Mouse (Mus musculus): ENCODE measurements around the gene Gm42906. TPM values are rescaled to one million over a fixed set of nuclear protein-coding genes. Genes with fewer than 3 reads are reported as not detected.

The Gm42906 gene
- polyA plus RNA-seq, 1 experiment from 2014 or later: not detected

DNA sequence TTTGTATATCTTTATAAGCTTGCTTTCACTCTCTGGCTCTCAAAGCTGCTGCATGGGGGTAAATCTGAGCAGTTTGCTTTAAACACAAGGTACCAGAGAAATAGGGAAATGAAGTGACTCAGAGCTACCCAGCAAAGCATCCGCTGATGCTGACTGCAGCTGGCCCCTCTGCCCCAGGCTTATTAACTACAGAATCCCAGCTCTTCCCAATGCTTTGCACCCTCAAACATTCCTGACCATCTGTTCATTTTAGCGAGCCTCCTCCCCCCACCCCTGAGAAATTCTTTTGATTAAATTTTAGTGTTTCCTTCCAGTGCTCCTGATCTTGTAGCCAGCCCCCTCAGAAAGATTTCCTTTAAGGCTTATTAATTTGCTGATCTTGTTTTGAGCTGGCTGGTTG, 24.4 kb downstream of the Gm42906 start:
- Histone ChIP-seq H3K36me3 (ENCODE audit: control insufficient read depth, insufficient read depth, low read length) (no peaks in the 10 kb centered on the region), H3K9ac (ENCODE audit: low read depth, low read length) (no peak overlapping the region), H3K27ac (ENCODE audit: low read depth, low read length) (no peak overlapping the region), H3K27me3 (ENCODE audit: control insufficient read depth, insufficient read depth, low read length) (no peaks in the 10 kb centered on the region), H3K4me1 (replicated peaks; ENCODE audit: control insufficient read depth, insufficient read depth, low read length) (no peaks in the 10 kb centered on the region; the same call in 1 of the 2 replicates), H3K4me2 (replicated peaks; ENCODE audit: low read depth, low read length) (no peak overlapping the region), H3K4me3 (ENCODE audit: low read depth, low read length) (no peak overlapping the region), H3K9me3 (ENCODE audit: control insufficient read depth, low read length) (no peaks in the 10 kb centered on the region)
- ATAC-seq (ENCODE audit: low FRiP score) (no peak), DNase-seq (ENCODE audit: low spot score) (no peak)
- 67% methylated on average over 2 of the region's 2 CpGs for WGBS

DNA sequence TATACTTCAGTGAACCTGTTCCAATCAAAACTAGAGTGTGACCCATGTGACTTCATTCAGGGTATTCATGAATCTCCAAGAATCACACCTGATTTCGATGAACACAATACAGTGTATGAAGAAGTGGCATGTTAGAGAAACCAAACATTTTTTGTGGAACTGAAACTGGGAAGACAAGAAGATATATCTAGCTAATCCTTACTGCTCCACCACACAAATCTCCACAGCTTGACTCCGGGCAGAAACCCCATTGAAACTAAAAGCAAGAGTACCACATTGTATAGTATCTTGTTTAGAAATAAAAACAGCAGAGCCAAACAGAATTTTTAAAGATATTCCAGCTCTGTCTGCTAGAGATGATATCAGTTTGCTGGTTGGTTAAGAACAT, 27.4 kb downstream of the Gm42906 start:
- DNase-seq (ENCODE audit: low spot score): no peak
- Histone ChIP-seq H3K4me1 (replicated peaks; ENCODE audit: control insufficient read depth, insufficient read depth, low read length) (no peaks in the 10 kb centered on the region), H3K27ac (ENCODE audit: low read depth, low read length) (no peak overlapping the region), H3K4me2 (replicated peaks; ENCODE audit: low read depth, low read length) (no peak overlapping the region), H3K9me3 (ENCODE audit: control insufficient read depth, low read length) (no peaks in the 10 kb centered on the region), H3K36me3 (ENCODE audit: control insufficient read depth, insufficient read depth, low read length) (no peaks in the 10 kb centered on the region), H3K4me3 (ENCODE audit: low read depth, low read length) (no peak overlapping the region), H3K9ac (ENCODE audit: low read depth, low read length) (no peak overlapping the region), H3K27me3 (ENCODE audit: control insufficient read depth, insufficient read depth, low read length) (no peaks in the 10 kb centered on the region)
- WGBS: 86% methylated on average over 2 of the region's 2 CpGs
- ATAC-seq (ENCODE audit: low FRiP score): no peak

DNA sequence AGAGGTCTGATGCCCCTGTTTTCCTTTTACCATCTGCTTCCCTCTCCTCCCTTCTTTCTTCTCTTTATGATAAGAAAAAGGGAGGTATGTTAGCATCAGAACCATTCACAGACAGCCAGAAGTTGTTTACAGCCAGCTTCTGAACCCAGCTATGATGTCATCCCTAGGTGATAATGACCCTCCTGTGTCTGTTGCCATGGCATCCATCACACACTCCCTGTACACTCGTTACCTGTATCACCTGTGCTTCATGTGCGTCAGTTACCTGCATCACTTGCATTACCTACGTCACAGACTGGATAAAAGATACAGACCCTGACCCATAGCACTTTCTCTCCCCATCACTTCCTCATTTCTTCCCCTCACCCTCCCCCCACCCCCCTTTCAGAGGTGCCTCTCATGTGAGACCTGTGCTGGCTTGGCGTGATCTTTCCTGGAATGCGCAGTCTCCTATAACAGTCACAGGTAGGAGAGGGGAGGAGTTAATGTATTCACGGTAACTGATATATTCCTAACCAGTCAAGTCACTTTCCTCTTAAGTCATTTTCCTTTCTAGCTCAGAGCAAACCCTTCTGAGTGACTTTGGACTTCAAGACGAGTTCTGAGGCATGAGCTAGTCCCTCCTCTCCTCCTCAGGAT, 27.9 kb downstream of the Gm42906 start:
- Histone ChIP-seq H3K4me3 (ENCODE audit: low read depth, low read length) (no peak overlapping the region), H3K9me3 (ENCODE audit: control insufficient read depth, low read length) (no peaks in the 10 kb centered on the region), H3K27me3 (ENCODE audit: control insufficient read depth, insufficient read depth, low read length) (no peaks in the 10 kb centered on the region), H3K4me1 (replicated peaks; ENCODE audit: control insufficient read depth, insufficient read depth, low read length) (no peaks in the 10 kb centered on the region), H3K27ac (ENCODE audit: low read depth, low read length) (no peak overlapping the region), H3K9ac (ENCODE audit: low read depth, low read length) (no peak overlapping the region), H3K4me2 (replicated peaks; ENCODE audit: low read depth, low read length) (no peak overlapping the region), H3K36me3 (ENCODE audit: control insufficient read depth, insufficient read depth, low read length) (no peaks in the 10 kb centered on the region)
- DNase-seq (ENCODE audit: low spot score): no peak
- WGBS: 77% methylated on average over 7 of the region's 7 CpGs
- ATAC-seq (ENCODE audit: low FRiP score): no peak

DNA sequence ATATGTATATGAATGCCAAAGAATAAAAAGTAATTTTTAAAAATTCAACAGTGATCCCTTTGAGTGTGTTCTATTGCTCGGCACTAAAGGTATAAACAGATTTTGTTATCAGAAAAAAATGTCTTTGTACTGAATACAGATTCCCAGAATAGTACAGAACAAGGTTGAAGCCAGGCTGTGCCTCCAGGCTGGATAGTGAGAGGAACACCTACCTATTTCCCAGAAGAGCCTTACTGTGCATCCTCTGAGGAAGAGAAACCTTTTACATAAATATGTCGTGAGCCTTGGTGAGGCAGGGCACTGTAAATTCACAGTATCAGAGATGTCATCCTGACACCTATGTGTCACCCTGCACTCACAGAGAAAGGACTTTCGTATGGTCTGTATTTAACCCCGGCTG, 31.8 kb downstream of the Gm42906 start:
- Histone ChIP-seq H3K36me3 (ENCODE audit: control insufficient read depth, insufficient read depth, low read length) (no peaks in the 10 kb centered on the region), H3K4me3 (ENCODE audit: low read depth, low read length) (no peak overlapping the region), H3K9me3 (ENCODE audit: control insufficient read depth, low read length) (no peaks in the 10 kb centered on the region), H3K4me2 (replicated peaks; ENCODE audit: low read depth, low read length) (no peak overlapping the region), H3K9ac (ENCODE audit: low read depth, low read length) (no peak overlapping the region), H3K4me1 (replicated peaks; ENCODE audit: control insufficient read depth, insufficient read depth, low read length) (no peaks in the 10 kb centered on the region), H3K27ac (ENCODE audit: low read depth, low read length) (no peak overlapping the region), H3K27me3 (ENCODE audit: control insufficient read depth, insufficient read depth, low read length) (no peaks in the 10 kb centered on the region)
- ATAC-seq (ENCODE audit: low FRiP score) (no peak), DNase-seq (ENCODE audit: low spot score) (no peak)
- WGBS: 91% methylated on average over 4 of the region's 4 CpGs

DNA sequence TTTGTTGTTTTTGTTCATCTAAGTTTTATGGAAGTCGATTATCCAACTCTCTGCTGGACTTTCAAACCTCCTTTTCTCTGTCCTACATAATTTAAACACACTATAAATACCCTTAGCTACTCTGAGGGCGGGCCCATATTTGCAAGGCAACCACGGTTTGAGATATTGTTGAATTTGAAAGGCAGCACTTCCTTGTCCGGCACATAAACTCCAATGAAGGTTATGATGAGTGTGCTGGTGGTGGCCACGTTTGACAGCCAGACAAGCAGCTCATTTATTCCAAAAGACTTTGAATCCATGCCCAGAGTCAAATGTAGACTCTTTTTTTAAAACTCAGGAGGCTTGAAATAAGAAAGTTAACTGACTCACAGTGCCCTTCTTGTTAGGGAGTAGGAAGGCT, 33.3 kb downstream of the Gm42906 start:
- H3K27ac ChIP-seq (ENCODE audit: low read depth, low read length): no peak overlapping the region
- H3K4me3 ChIP-seq (ENCODE audit: low read depth, low read length): no peak overlapping the region
- H3K4me1 ChIP-seq (replicated peaks; ENCODE audit: control insufficient read depth, insufficient read depth, low read length): no peaks in the 10 kb centered on the region
- ATAC-seq (ENCODE audit: low FRiP score) (no peak), DNase-seq (ENCODE audit: low spot score) (no peak)
- 75% methylated on average over 5 of the region's 5 CpGs for WGBS
- no peaks in the 10 kb centered on the region for H3K27me3 ChIP-seq (ENCODE audit: control insufficient read depth, insufficient read depth, low read length)
- no peak overlapping the region for H3K4me2 ChIP-seq (replicated peaks; ENCODE audit: low read depth, low read length)
- H3K9ac ChIP-seq (ENCODE audit: low read depth, low read length): no peak overlapping the region
- H3K9me3 ChIP-seq (ENCODE audit: control insufficient read depth, low read length): no peaks in the 10 kb centered on the region
- no peaks in the 10 kb centered on the region for H3K36me3 ChIP-seq (ENCODE audit: control insufficient read depth, insufficient read depth, low read length)

DNA sequence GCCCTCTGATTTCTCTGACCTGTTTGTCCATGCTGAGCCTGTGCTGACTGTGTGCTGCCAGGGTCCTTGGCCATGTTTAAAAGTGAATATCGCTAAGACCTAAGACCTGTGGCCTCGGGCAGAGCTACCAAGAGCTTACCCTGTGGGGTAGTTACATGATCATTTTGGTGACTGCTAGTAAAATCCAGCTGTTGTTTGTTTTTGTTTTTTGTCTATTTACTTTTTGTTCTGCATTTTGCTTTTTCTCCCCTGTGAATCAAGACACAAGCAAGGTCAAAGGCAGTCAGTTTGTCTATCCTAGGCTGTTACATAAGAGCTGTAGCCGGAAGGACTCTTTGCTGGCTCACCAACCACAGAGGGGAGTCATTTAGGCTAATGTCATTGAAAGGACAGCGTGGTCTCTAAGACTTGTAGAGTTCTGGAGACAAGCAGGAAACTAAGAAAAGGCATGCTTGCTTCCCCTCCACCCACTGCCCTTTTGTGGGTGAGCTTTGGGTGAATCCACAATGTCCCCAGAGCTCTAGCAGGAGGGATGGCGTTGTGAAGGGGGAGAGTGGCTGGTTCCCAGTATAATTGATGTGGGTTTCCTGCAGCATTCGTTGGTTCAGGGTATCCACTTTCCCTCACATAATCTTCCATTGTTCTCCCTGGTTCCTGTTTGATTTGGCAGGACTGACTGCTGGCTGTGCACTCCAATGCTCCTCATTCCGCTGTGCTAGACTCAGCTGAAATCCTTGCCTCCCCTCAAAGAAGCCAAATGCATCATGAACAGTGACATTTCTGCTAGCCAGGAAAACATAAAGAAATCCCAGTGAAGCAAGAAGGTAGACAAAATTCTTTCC, 33.9 kb downstream of the Gm42906 start:
- 59% methylated on average over 7 of the region's 7 CpGs for WGBS

DNA sequence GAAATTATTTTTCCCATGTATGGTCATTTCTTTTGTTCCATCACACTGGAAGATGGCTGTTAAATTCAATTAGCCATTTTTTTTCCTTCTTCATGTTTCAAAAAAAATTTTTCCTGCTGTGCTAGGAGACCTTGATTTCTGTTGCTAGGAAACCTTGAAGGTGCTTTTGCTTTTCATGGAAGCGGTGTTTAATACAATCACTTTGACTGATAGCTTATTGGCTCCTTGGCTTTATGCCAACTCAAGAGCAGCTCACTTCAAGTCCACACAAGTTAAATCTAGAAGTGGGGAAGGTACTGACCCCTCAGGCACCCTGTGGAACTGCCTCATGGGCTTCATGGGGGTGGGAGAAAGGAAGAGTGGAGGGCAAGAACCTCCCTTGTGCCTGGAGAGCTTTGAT, 38.1 kb downstream of the Gm42906 start:
- DNase-seq (ENCODE audit: low spot score) (no peak), ATAC-seq (ENCODE audit: low FRiP score) (no peak)
- no peaks in the 10 kb centered on the region for H3K4me1 ChIP-seq (replicated peaks; ENCODE audit: control insufficient read depth, insufficient read depth, low read length)
- no peak overlapping the region for H3K27ac ChIP-seq (ENCODE audit: low read depth, low read length)
- no peaks in the 10 kb centered on the region for H3K9me3 ChIP-seq (ENCODE audit: control insufficient read depth, low read length)
- WGBS: 76% methylated on average over 1 of the region's 1 CpGs
- H3K4me2 ChIP-seq (replicated peaks; ENCODE audit: low read depth, low read length): no peak overlapping the region
- no peaks in the 10 kb centered on the region for H3K27me3 ChIP-seq (ENCODE audit: control insufficient read depth, insufficient read depth, low read length)
- H3K4me3 ChIP-seq (ENCODE audit: low read depth, low read length): no peak overlapping the region
- H3K9ac ChIP-seq (ENCODE audit: low read depth, low read length): no peak overlapping the region
- no peaks in the 10 kb centered on the region for H3K36me3 ChIP-seq (ENCODE audit: control insufficient read depth, insufficient read depth, low read length)

More for the DNA sequence above, 33.9 kb downstream of the Gm42906 start:
- ATAC-seq (ENCODE audit: low FRiP score) (no peak), DNase-seq (ENCODE audit: low spot score) (no peak)
- no peak overlapping the region for H3K9ac ChIP-seq (ENCODE audit: low read depth, low read length)
- no peak overlapping the region for H3K27ac ChIP-seq (ENCODE audit: low read depth, low read length)
- no peak overlapping the region for H3K4me3 ChIP-seq (ENCODE audit: low read depth, low read length)
- no peaks in the 10 kb centered on the region for H3K9me3 ChIP-seq (ENCODE audit: control insufficient read depth, low read length)
- H3K4me1 ChIP-seq (replicated peaks; ENCODE audit: control insufficient read depth, insufficient read depth, low read length): no peaks in the 10 kb centered on the region
- H3K4me2 ChIP-seq (replicated peaks; ENCODE audit: low read depth, low read length): no peak overlapping the region
- no peaks in the 10 kb centered on the region for H3K27me3 ChIP-seq (ENCODE audit: control insufficient read depth, insufficient read depth, low read length)
- no peaks in the 10 kb centered on the region for H3K36me3 ChIP-seq (ENCODE audit: control insufficient read depth, insufficient read depth, low read length)

DNA sequence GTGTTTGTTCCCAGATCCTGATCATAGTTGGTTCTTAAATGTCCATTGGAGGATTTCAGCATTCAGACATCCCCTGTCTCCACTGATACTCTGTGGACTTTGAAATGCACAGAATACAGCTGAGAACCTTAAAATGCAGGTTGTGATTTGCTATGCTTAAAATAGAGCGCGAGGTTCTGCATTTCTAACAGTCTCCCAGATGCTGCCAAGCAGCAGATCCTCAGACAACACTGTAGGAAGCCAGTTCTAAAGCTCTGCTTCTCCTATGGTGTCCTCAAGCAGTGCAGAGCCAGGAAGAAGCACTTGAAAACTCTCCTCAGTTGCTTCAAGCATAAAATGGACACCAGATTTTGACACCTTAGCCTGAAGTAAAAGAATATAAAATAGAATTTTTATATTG, 48.1 kb downstream of the Gm42906 start:
- 81% methylated on average over 2 of the region's 2 CpGs for WGBS
- H3K4me2 ChIP-seq (replicated peaks; ENCODE audit: low read depth, low read length): no peak overlapping the region

DNA sequence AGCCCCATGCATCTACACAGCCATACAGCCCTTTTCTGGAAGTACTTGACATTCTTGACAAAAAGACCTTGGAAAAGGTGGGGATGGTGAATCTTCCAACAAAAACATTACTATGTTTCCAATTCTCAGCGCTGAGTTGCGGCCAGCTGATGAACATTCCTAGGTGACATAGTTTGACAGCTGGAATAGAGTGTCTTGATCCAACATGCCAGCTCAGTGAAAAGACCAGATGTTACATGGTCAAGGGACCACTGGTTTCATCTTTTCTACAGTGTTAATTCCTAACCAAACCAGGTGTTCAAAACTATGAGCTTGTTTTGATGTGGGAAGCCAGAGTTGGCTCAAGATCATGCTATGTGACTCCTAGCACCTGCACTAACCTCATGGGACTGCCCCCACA, 48.8 kb downstream of the Gm42906 start:
- Histone ChIP-seq H3K27me3 (ENCODE audit: control insufficient read depth, insufficient read depth, low read length) (no peaks in the 10 kb centered on the region), H3K4me1 (replicated peaks; ENCODE audit: control insufficient read depth, insufficient read depth, low read length) (no peaks in the 10 kb centered on the region), H3K9me3 (ENCODE audit: control insufficient read depth, low read length) (no peaks in the 10 kb centered on the region), H3K27ac (ENCODE audit: low read depth, low read length) (no peak overlapping the region), H3K36me3 (ENCODE audit: control insufficient read depth, insufficient read depth, low read length) (no peaks in the 10 kb centered on the region), H3K9ac (ENCODE audit: low read depth, low read length) (no peak overlapping the region), H3K4me2 (replicated peaks; ENCODE audit: low read depth, low read length) (no peak overlapping the region), H3K4me3 (ENCODE audit: low read depth, low read length) (no peak overlapping the region)
- no peak for DNase-seq (ENCODE audit: low spot score)
- ATAC-seq (ENCODE audit: low FRiP score): no peak
- 82% methylated on average over 2 of the region's 2 CpGs for WGBS

More for the DNA sequence above, 48.1 kb downstream of the Gm42906 start:
- Histone ChIP-seq H3K4me3 (ENCODE audit: low read depth, low read length) (no peak overlapping the region), H3K4me1 (replicated peaks; ENCODE audit: control insufficient read depth, insufficient read depth, low read length) (no peaks in the 10 kb centered on the region), H3K9ac (ENCODE audit: low read depth, low read length) (no peak overlapping the region), H3K27me3 (ENCODE audit: control insufficient read depth, insufficient read depth, low read length) (no peaks in the 10 kb centered on the region), H3K9me3 (ENCODE audit: control insufficient read depth, low read length) (no peaks in the 10 kb centered on the region), H3K36me3 (ENCODE audit: control insufficient read depth, insufficient read depth, low read length) (no peaks in the 10 kb centered on the region), H3K27ac (ENCODE audit: low read depth, low read length) (no peak overlapping the region)
- DNase-seq (ENCODE audit: low spot score): no peak
- no peak for ATAC-seq (ENCODE audit: low FRiP score)

All from hindbrain, embryonic 11.5 days (tissue).